Mouse (Mus musculus): ENCODE data around the gene Runx3. TPM values are rescaled to one million over a fixed set of nuclear protein-coding genes. Genes with fewer than 3 reads are reported as not detected.

Gene Runx3
- polyA plus RNA-seq (2012; rRNA removed), result 0.11 and 1.4 TPM in 2 replicates

DNA sequence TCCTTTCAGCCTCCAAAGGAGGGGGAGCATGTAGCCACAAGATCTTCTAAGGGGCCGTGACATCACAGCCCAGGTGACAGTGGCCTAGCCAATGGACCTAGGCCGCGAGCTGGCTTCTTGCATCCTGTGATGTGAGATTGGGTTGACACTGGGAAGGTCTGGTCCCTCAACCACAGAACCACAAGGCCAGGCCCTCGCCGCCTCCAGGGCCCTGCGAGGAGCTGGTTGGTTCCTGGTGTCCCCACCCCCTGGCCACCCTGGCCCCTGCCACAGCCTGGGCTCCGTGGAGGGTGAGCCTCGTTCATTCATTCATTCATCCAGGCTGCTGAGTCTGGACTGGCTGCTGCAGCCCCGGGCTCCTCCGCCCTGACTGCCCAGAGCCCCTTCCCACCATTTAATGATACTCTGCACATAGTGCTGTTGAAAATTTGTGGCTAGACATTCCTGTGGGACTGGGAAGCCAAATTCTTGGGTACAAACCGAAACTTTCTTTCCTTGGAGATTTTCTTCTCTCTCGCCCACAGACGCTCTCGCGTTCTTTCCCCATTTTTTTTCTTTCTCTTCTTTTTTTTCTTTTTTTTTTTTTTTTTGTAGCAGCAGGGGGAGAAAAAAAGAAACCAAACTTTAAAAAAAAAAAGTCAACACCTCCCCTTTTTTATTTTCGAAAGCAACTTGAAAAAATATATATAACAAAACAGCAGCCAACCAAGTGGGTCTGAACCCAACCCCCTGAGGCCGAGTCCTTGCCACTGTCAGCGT is at the start of gene Runx3:
TSS of gene Runx3 (plus strand) at position 311 of the 759 bp plus-strand sequence.

Other genes with a start within 250 kb of the Runx3 start
- 113 and 121 TPM in 2 replicates for gene Tmem50a, start 205.6 kb upstream of the Runx3 start, polyA plus RNA-seq (2012; rRNA removed)
- gene Rsrp1, start 197.1 kb upstream of the Runx3 start, polyA plus RNA-seq (2012; rRNA removed), result 679 and 702 TPM in 2 replicates
- gene Syf2, start 189.8 kb upstream of the Runx3 start, polyA plus RNA-seq (2012; rRNA removed), result 71.2 and 73.1 TPM in 2 replicates
- 56.4 and 62.9 TPM in 2 replicates for gene Clic4, start 152.2 kb downstream of the Runx3 start, polyA plus RNA-seq (2012; rRNA removed)
- gene Srrm1, start 232.7 kb downstream of the Runx3 start, polyA plus RNA-seq (2012; rRNA removed), result 137 and 159 TPM in 2 replicates